Mouse (Mus musculus) duodenum, adult 2 months (tissue): Measurements from ENCODE around the gene BC107364. TPM values are rescaled to one million over a fixed set of nuclear protein-coding genes. Genes with fewer than 3 reads are reported as not detected.

Experiments used
- polyA plus RNA-seq: library from polyadenylated mRNA; depleted of rRNA; stranded (reverse); fragments of >200 nt; gene quantifications from 2 replicates; pipeline ENCODE4 v1.2.3, GENCODE M21; 2012; ENCODE audit warnings: low replicate concordance; rRNA removed

Gene BC107364
- polyA plus RNA-seq: not detected in 2 replicates

GRCm38 (mm10) chr3:96452262-96452661, at the start of gene BC107364:
Gene BC107364 (minus strand): TSS chr3:96452306.

Other genes starting within 250 kb of the BC107364 start
- 60.0 and 61.3 TPM in 2 replicates for gene Bola1, start 232.6 kb downstream of the BC107364 start, polyA plus RNA-seq
- gene Hist2h2ab, start 232.4 kb downstream of the BC107364 start, polyA plus RNA-seq: 3.2 and 7.6 TPM in 2 replicates
- gene Hist2h2ac, start 231.4 kb downstream of the BC107364 start, polyA plus RNA-seq: 10.9 and 30.0 TPM in 2 replicates
- 0.78 and 2.3 TPM in 2 replicates for gene Hist2h2be, start 231.2 kb downstream of the BC107364 start, polyA plus RNA-seq
- 85.3 and 136 TPM in 2 replicates for gene Hist2h3c2, start 213.2 kb downstream of the BC107364 start, polyA plus RNA-seq
- gene Hist2h2aa2, start 212.0 kb downstream of the BC107364 start, polyA plus RNA-seq: 228 and 312 TPM in 2 replicates
- 143 and 423 TPM in 2 replicates for gene Hist2h2aa1, start 206.8 kb downstream of the BC107364 start, polyA plus RNA-seq
- not detected in 2 replicates for gene Hist2h3c1, start 205.6 kb downstream of the BC107364 start, polyA plus RNA-seq
- gene Hist2h4, start 189.0 kb downstream of the BC107364 start, polyA plus RNA-seq: 4.0 and 4.7 TPM in 2 replicates
- 67.4 and 121 TPM in 2 replicates for gene Hist2h3b, start 183.7 kb downstream of the BC107364 start, polyA plus RNA-seq
- 3.7 and 9.2 TPM in 2 replicates for gene Hist2h2bb, start 182.6 kb downstream of the BC107364 start, polyA plus RNA-seq
- gene Fcgr1, start 158.3 kb downstream of the BC107364 start, polyA plus RNA-seq: 0.86 and 1.4 TPM in 2 replicates
- gene Hfe2, start 72.9 kb upstream of the BC107364 start, polyA plus RNA-seq: 0.09 TPM in 1 of 2 replicates, not detected in the other
- gene Txnip, start 105.7 kb upstream of the BC107364 start, polyA plus RNA-seq: 252 and 270 TPM in 2 replicates
- not detected in 2 replicates for gene Gm16253, start 124.7 kb upstream of the BC107364 start, polyA plus RNA-seq
- 6.9 and 7.5 TPM in 2 replicates for gene Polr3gl, start 141.9 kb upstream of the BC107364 start, polyA plus RNA-seq
- gene Ankrd34a, start 144.3 kb upstream of the BC107364 start, polyA plus RNA-seq: 0.27 and 0.53 TPM in 2 replicates
- 3.6 and 5.3 TPM in 2 replicates for gene Lix1l, start 148.8 kb upstream of the BC107364 start, polyA plus RNA-seq
- gene Rbm8a, start 177.6 kb upstream of the BC107364 start, polyA plus RNA-seq: 2.2 and 2.3 TPM in 2 replicates
- gene Pex11b, start 183.1 kb upstream of the BC107364 start, polyA plus RNA-seq: 15.2 and 21.5 TPM in 2 replicates
- gene Gm42957, start 183.2 kb upstream of the BC107364 start, polyA plus RNA-seq: not detected in 2 replicates
- gene Itga10, start 193.3 kb upstream of the BC107364 start, polyA plus RNA-seq: 0.72 and 0.88 TPM in 2 replicates
- gene Ankrd35, start 217.8 kb upstream of the BC107364 start, polyA plus RNA-seq: 0.14 and 0.71 TPM in 2 replicates
- gene Pias3, start 244.1 kb upstream of the BC107364 start, polyA plus RNA-seq: 15.4 and 22.8 TPM in 2 replicates